Mouse (Mus musculus) ES-Bruce4 (cell line): ENCODE data around the gene Phf19.

ENCODE experiments used
- CTCF ChIP-seq: IDR thresholded peaks from one replicate; pipeline ENCODE4 v1.8.1; 2011; ENCODE audit warnings: low read depth, low read length
- EP300 ChIP-seq: IDR thresholded peaks from 2 replicates; pipeline ENCODE4 v1.6.1; 2011; ENCODE audit warnings: low read depth, low read length; ENCODE audit not compliant: insufficient read depth
- POLR2A ChIP-seq: IDR thresholded peaks from one replicate; pipeline ENCODE4 v1.8.1; 2011; ENCODE audit warnings: low read length; ENCODE audit not compliant: insufficient read depth

DNA sequence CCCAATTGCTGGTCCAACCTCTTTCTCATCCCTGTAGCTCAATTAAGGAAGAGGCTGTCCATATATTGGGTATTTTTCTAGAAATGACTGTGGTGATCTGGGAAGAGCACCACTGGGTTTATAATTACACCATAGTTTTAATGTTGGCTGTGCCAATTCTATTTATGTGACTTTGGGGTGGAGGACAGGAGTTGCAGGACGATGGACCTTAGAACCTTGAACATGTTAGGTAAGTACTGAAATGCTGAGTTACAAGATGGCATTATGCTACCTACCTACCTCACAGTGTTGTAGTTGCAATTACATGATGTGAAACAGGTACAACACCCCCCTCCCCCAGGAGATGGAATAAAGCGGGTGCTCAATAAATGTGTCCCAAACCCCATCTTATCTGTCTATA, 31.1 kb downstream of the Phf19 start:
- no peak for TF ChIP-seq POLR2A
- no peak for TF ChIP-seq CTCF
- TF ChIP-seq EP300: no peak
